16 mouse cellular contexts compared by ENCODE assay signal in the genomic region with DNA sequence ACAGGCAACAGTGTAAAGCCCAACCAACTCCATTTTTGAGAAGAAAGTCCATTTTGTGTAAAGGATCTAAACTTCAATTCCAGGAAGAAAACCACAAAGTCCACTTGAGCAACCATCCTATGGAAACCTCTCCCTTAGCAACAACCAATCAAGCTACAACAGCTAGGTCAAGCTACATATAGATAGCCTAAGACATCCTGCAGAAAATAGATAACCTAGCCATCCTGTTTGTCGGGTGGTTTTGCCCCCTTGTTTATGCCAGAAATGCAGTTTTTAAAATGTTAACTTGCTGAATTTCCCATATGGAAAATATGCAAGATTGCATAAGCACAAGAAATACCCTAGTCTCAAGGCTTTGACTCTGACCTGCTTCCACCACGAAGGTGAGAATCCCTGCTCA.
"Had no signal": no experiment of that assay in that cellular context is flagged by ENCODE, and none has a peak within 500 bp of the region (broad histone marks: within the 10 kb centered on the region; RNA-seq: fewer than 3 reads in every experiment).

No protein-coding gene starts in this region.

- H3K4me3 ChIP-seq: neural tube, embryonic 13.5 days; neural tube, embryonic 15.5 days; stomach, embryonic 15.5 days had no signal

- H3K9ac ChIP-seq: neural tube, embryonic 13.5 days; neural tube, embryonic 15.5 days; stomach, embryonic 15.5 days had no signal

- H3K9me3 ChIP-seq: neural tube, embryonic 13.5 days; neural tube, embryonic 15.5 days; stomach, embryonic 15.5 days had no signal

- H3K27me3 ChIP-seq: neural tube, embryonic 13.5 days; neural tube, embryonic 15.5 days; stomach, embryonic 15.5 days had no signal

- H3K27ac ChIP-seq: neural tube, embryonic 13.5 days; neural tube, embryonic 15.5 days; stomach, embryonic 15.5 days; stomach, postnatal 0 days had no signal

- H3K36me3 ChIP-seq: neural tube, embryonic 13.5 days; neural tube, embryonic 15.5 days; stomach, embryonic 15.5 days had no signal

- DNase-seq: retina, postnatal 1 day; right cerebral cortex, adult 18-20 months; right cerebral cortex, postnatal 14 days; right cerebral cortex, postnatal 25 days; right cerebral cortex, postnatal 4 days; spleen, adult 18-20 months; thymus, adult 18-20 months; thymus, adult 2 months; thymus, postnatal 14 days; thymus, postnatal 25 days; thymus, postnatal 36 days; thymus, postnatal 4 days had no signal

- H3K4me1 ChIP-seq: stomach, embryonic 15.5 days had no signal
